Mouse (Mus musculus) thymus, postnatal 0 days (tissue): ENCODE data around the gene Nampt. TPM values are rescaled to one million over a fixed set of nuclear protein-coding genes. Genes with fewer than 3 reads are reported as not detected.

Experiments used
- DNase-seq: peaks from one replicate; pipeline ENCODE4 v3.0.0-alpha.2; 2015; ENCODE audit warnings: low spot score
- polyA plus RNA-seq: library from polyadenylated mRNA; unstranded; fragments of >200 nt; fragmentation: Nextera tagmentation; extraction: Ambion mirVana; gene quantifications from 2 replicates; pipeline ENCODE4 v1.2.1, GENCODE M21; 2015

Nampt gene
- polyA plus RNA-seq: 23.4 and 28.4 TPM in 2 replicates

- DNase-seq: no peak
Measured at GRCm38 (mm10) chr12:32819416-32819815, at the start of gene Nampt. Nampt (plus strand) TSS chr12:32819545.

- DNase-seq: no peak
Measured at GRCm38 (mm10) chr12:32770766-32771165, 48.6 kb upstream of the Nampt start.

GRCm38 (mm10) chr12:32774592-32774991, 44.8 kb upstream of the Nampt start:
- DNase-seq: no peak

GRCm38 (mm10) chr12:32789092-32789491, 30.3 kb upstream of the Nampt start:
- DNase-seq: no peak

GRCm38 (mm10) chr12:32795765-32796471, 23.4 kb upstream of the Nampt start:
- no peak for DNase-seq

GRCm38 (mm10) chr12:32797438-32797837, 21.9 kb upstream of the Nampt start:
- no peak for DNase-seq

GRCm38 (mm10) chr12:32801078-32801477, 18.3 kb upstream of the Nampt start:
- DNase-seq: no peak

GRCm38 (mm10) chr12:32805559-32805958, 13.8 kb upstream of the Nampt start:
- no peak for DNase-seq

- peak; percentile 96 for DNase-seq
Measured at GRCm38 (mm10) chr12:32819823-32820605, 669 bp downstream of the Nampt start.

- peak; percentile 70 for DNase-seq
Measured at GRCm38 (mm10) chr12:32820688-32821503, 1.6 kb downstream of the Nampt start.

- no peak for DNase-seq
Measured at GRCm38 (mm10) chr12:32821504-32822011, 2.2 kb downstream of the Nampt start.

- DNase-seq: no peak
Measured at GRCm38 (mm10) chr12:32822066-32822465, 2.7 kb downstream of the Nampt start.

- DNase-seq: no peak
Measured at GRCm38 (mm10) chr12:32824586-32824985, 5.2 kb downstream of the Nampt start.

GRCm38 (mm10) chr12:32826971-32827370, 7.6 kb downstream of the Nampt start:
- DNase-seq: peak; percentile 60

- DNase-seq: no peak
Measured at GRCm38 (mm10) chr12:32828137-32828760, 8.9 kb downstream of the Nampt start.

GRCm38 (mm10) chr12:32829321-32830090, 10.2 kb downstream of the Nampt start:
- DNase-seq: peak; percentile 3

GRCm38 (mm10) chr12:32832076-32832475, 12.7 kb downstream of the Nampt start:
- no peak for DNase-seq

- DNase-seq: no peak
Measured at GRCm38 (mm10) chr12:32834781-32835180, 15.4 kb downstream of the Nampt start.

GRCm38 (mm10) chr12:32835235-32835634, 15.9 kb downstream of the Nampt start:
- DNase-seq: no peak

GRCm38 (mm10) chr12:32838406-32838805, 19.1 kb downstream of the Nampt start:
- DNase-seq: no peak
